Mouse (Mus musculus): Measurements from ENCODE around the gene Lims1. TPM values are rescaled to one million over a fixed set of nuclear protein-coding genes. Genes with fewer than 3 reads are reported as not detected.

The Lims1 gene
- polyA plus RNA-seq, 1 experiment from 2014 or later, result 124 TPM

DNA sequence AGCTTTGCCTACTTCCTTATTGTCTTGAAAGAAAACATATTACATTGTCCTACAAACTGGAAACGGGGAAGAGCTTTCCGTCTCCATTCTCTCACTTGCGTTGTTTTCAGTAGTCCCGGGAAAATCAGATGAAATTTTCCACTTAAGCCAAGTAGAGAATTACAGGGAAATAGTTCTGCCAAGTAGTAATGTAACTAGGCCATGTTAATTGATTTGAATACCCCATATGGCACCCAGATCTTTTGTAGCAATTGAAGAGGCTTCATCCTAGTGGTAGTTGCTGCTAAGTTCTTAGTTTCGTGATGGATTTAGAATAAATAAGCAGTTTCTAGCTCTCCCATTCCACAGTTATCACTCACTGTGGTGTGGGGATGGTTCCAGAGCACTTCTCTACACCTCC lies 62.4 kb downstream of the Lims1 start:
- no peaks in the 10 kb centered on the region for H3K27me3 ChIP-seq (replicated peaks; ENCODE audit: control insufficient read depth, insufficient read depth, low read length)
- no peak overlapping the region for H3K4me3 ChIP-seq (ENCODE audit: low read length)
- no peak for ATAC-seq
- no peak overlapping the region for H3K27ac ChIP-seq (ENCODE audit: low read length)
- no peak overlapping the region for H3K4me2 ChIP-seq (ENCODE audit: low read depth, low read length)
- no peaks in the 10 kb centered on the region for H3K36me3 ChIP-seq (ENCODE audit: control insufficient read depth, insufficient read depth, low read length)
- peaks cover 16% of the 10 kb centered on the region for H3K4me1 ChIP-seq (ENCODE audit: control insufficient read depth, insufficient read depth, low read length)
- 82% methylated on average over 5 of the region's 5 CpGs for WGBS
- no peaks in the 10 kb centered on the region for H3K9me3 ChIP-seq (ENCODE audit: control insufficient read depth, low read length)
- no peak overlapping the region for H3K9ac ChIP-seq (ENCODE audit: low read depth, low read length)

DNA sequence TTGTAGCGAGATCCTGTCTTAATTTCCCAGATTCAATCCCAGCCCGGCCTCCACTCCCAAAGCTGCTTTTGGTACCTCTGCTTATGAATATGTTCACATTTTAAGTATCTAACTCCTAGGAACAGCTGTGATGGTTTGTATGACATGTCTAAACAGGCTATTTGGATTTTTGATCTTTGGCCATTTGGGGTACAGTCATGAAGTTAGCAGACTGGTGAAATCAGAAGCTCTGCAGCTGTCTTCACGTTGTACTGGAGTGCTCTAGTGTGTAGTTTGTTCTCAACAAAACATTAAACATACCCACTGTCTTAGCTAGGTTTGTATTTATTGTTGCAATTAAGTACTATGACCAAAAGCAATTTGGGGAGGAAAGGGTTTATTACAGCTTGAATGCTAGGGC lies 63.7 kb downstream of the Lims1 start:
- H3K4me1 ChIP-seq (ENCODE audit: control insufficient read depth, insufficient read depth, low read length), result peaks cover 13% of the 10 kb centered on the region
- no peak overlapping the region for H3K27ac ChIP-seq (ENCODE audit: low read length)
- no peaks in the 10 kb centered on the region for H3K27me3 ChIP-seq (replicated peaks; ENCODE audit: control insufficient read depth, insufficient read depth, low read length)
- H3K36me3 ChIP-seq (ENCODE audit: control insufficient read depth, insufficient read depth, low read length), result no peaks in the 10 kb centered on the region
- no peaks in the 10 kb centered on the region for H3K9me3 ChIP-seq (ENCODE audit: control insufficient read depth, low read length)
- 76% methylated on average over 3 of the region's 3 CpGs for WGBS
- no peak overlapping the region for H3K4me2 ChIP-seq (ENCODE audit: low read depth, low read length)
- H3K4me3 ChIP-seq (ENCODE audit: low read length), result no peak overlapping the region
- H3K9ac ChIP-seq (ENCODE audit: low read depth, low read length), result no peak overlapping the region
- ATAC-seq, result no peak

DNA sequence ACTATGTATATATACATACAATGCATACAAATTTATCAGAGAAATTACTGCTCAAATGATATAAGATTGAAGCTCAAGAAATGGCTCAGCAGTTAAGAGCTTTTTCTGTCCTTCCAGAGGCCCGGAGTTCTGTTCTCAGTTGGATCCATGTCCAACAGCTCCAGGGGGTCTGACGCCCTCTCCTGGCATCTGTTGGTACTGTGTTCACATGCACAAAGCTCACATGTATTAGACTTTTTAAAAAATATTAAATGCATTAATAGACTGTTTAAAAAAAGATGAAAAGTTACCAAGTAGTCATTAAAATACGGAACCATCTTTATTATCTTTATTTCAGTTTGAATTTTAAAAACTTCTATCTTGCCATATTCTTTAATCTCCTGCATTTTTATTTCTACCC lies 65.4 kb downstream of the Lims1 start:
- no peaks in the 10 kb centered on the region for H3K9me3 ChIP-seq (ENCODE audit: control insufficient read depth, low read length)
- H3K4me1 ChIP-seq (ENCODE audit: control insufficient read depth, insufficient read depth, low read length), result peaks cover 17% of the 10 kb centered on the region
- H3K4me2 ChIP-seq (ENCODE audit: low read depth, low read length), result no peak overlapping the region
- ATAC-seq, result no peak
- H3K27ac ChIP-seq (ENCODE audit: low read length), result no peak overlapping the region
- WGBS, result 84% methylated on average over 3 of the region's 3 CpGs
- no peaks in the 10 kb centered on the region for H3K27me3 ChIP-seq (replicated peaks; ENCODE audit: control insufficient read depth, insufficient read depth, low read length)
- H3K9ac ChIP-seq (ENCODE audit: low read depth, low read length), result no peak overlapping the region
- no peaks in the 10 kb centered on the region for H3K36me3 ChIP-seq (ENCODE audit: control insufficient read depth, insufficient read depth, low read length)
- H3K4me3 ChIP-seq (ENCODE audit: low read length), result no peak overlapping the region

DNA sequence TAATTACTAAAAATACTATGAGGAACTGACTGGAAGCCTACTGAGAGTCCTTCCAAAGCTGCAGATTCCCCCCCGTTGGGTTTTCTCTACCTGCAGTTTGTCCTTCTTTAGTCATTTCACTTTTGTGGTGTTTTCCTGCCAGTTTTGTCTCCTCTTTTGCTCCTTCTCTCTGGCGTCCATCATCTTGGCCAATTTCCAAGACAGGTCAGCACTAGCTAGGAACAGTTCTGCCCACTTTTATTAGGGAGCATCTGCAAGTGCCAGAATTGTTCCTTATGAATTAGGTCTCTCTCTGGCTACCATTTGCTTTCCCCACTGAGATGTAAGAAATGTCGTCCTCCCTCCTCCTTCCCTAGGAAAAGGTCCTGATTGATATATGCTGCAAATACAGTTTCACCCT lies 65.9 kb downstream of the Lims1 start:
- H3K36me3 ChIP-seq (ENCODE audit: control insufficient read depth, insufficient read depth, low read length), result no peaks in the 10 kb centered on the region
- no peaks in the 10 kb centered on the region for H3K9me3 ChIP-seq (ENCODE audit: control insufficient read depth, low read length)
- H3K4me2 ChIP-seq (ENCODE audit: low read depth, low read length), result no peak overlapping the region
- peaks cover 18% of the 10 kb centered on the region for H3K4me1 ChIP-seq (ENCODE audit: control insufficient read depth, insufficient read depth, low read length)
- no peak overlapping the region for H3K27ac ChIP-seq (ENCODE audit: low read length)
- no peaks in the 10 kb centered on the region for H3K27me3 ChIP-seq (replicated peaks; ENCODE audit: control insufficient read depth, insufficient read depth, low read length)
- 70% methylated on average over 3 of the region's 3 CpGs for WGBS
- H3K9ac ChIP-seq (ENCODE audit: low read depth, low read length), result no peak overlapping the region
- no peak for ATAC-seq
- no peak overlapping the region for H3K4me3 ChIP-seq (ENCODE audit: low read length)

DNA sequence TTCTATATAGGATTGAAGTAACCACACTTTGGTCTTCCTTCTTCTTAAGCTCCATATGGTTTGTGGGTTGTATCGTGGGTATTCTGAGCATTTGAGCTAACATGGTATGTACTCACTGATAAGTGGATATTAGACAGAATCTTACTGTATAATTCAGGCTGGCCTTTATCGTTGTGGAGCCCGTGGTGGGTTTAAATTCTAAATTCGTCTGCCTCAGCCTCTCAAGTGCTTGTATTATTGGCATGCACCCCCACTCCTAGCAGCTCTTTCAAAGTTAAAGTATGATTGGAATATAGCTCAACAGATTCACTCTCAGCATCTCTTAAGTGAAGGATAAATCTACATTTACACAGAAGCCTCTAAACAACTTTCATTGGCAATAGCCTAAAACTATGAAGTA lies 69.2 kb downstream of the Lims1 start:
- WGBS, result 77% methylated on average over 4 of the region's 4 CpGs
- Histone ChIP-seq H3K4me2 (ENCODE audit: low read depth, low read length) (no peak overlapping the region), H3K36me3 (ENCODE audit: control insufficient read depth, insufficient read depth, low read length) (no peaks in the 10 kb centered on the region), H3K27me3 (replicated peaks; ENCODE audit: control insufficient read depth, insufficient read depth, low read length) (no peaks in the 10 kb centered on the region), H3K4me3 (ENCODE audit: low read length) (no peak overlapping the region), H3K9ac (ENCODE audit: low read depth, low read length) (no peak overlapping the region), H3K9me3 (ENCODE audit: control insufficient read depth, low read length) (no peaks in the 10 kb centered on the region), H3K4me1 (ENCODE audit: control insufficient read depth, insufficient read depth, low read length) (peaks cover 17% of the 10 kb centered on the region), H3K27ac (ENCODE audit: low read length) (no peak overlapping the region)
- ATAC-seq, result no peak

DNA sequence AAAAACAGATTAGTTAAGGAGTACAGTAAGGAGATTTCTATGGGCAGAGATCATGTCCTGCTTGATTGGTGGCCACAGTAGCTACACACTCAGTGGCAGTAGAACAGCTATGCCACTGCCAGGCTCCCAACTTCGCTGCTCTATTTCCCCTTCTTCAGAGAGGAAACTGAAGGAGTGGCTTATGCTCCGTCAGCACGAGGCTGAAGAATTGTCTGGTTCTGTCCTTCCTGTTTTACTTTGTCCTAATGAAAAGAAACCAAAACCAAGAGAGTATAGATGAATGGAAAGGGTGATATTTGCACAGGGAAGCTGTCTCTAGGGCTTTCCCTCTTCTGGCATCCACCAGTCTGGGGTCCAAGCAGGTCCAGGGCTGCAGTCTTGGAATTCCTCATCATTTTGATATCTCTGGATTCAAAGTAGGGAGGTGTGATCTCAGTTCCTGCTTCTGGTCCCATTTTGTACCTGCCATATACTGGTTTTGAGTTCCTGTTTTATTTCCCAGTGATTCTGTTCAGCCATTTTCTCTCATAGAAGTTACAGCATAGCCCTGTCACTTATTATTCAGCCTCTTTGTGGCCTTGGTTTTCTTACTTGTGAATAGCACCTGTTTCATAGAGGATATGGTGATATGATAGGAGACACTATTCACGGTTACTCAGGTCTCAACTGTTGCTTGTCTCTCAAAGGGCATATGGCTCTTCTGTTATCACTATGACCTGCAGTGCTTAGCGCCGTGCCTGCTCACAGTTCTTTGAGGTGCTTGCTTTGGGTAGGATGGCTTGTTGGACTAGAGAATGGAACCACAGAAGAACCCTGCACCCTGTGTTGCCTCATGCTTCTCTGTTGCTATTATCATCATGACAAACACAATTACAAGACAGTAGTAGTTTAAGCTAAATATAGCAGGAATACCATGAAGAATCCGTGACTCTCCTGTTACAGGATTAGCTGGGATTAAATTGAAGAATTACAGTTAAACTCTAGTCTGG lies 70.1 kb downstream of the Lims1 start:
- WGBS, result 68% methylated on average over 7 of the region's 7 CpGs

DNA sequence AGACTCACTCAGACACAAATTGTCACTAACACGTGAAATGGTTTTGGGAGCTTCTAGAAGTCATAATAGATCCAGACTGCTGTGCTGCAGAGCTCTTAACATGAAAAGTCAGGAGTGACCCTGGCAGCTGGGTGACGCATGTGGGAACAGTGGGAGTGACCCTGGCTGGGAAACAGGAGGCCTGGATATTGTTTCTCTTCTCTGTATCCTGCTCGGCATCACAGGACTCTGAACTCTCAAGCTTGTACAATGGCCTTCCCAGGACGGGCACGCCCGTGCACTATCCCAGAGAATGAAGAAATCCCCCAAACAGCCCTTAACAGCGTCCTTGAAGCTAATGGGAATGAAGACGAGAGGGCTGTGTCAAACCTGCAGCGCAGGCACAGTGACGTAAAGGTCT lies 70.9 kb downstream of the Lims1 start:
- WGBS, result 41% methylated on average over 10 of the region's 10 CpGs
- Histone ChIP-seq H3K9ac (ENCODE audit: low read depth, low read length) (no peak overlapping the region), H3K4me3 (ENCODE audit: low read length) (no peak overlapping the region), H3K9me3 (ENCODE audit: control insufficient read depth, low read length) (no peaks in the 10 kb centered on the region), H3K4me1 (ENCODE audit: control insufficient read depth, insufficient read depth, low read length) (peaks cover 17% of the 10 kb centered on the region), H3K36me3 (ENCODE audit: control insufficient read depth, insufficient read depth, low read length) (no peaks in the 10 kb centered on the region), H3K27ac (ENCODE audit: low read length) (peak overlapping the region; percentile 23; the same call in 1 of the 2 replicates), H3K4me2 (ENCODE audit: low read depth, low read length) (no peak overlapping the region), H3K27me3 (replicated peaks; ENCODE audit: control insufficient read depth, insufficient read depth, low read length) (no peaks in the 10 kb centered on the region)
- peak; percentile 95 for ATAC-seq

More for the DNA sequence above, 70.1 kb downstream of the Lims1 start:
- Histone ChIP-seq H3K4me1 (ENCODE audit: control insufficient read depth, insufficient read depth, low read length) (peaks cover 17% of the 10 kb centered on the region), H3K27me3 (replicated peaks; ENCODE audit: control insufficient read depth, insufficient read depth, low read length) (no peaks in the 10 kb centered on the region), H3K9me3 (ENCODE audit: control insufficient read depth, low read length) (no peaks in the 10 kb centered on the region), H3K27ac (ENCODE audit: low read length) (peak overlapping the region; percentile 2; the same call in 1 of the 2 replicates), H3K36me3 (ENCODE audit: control insufficient read depth, insufficient read depth, low read length) (no peaks in the 10 kb centered on the region), H3K4me2 (ENCODE audit: low read depth, low read length) (no peak overlapping the region; the same call in 1 of the 2 replicates), H3K4me3 (ENCODE audit: low read length) (no peak overlapping the region), H3K9ac (ENCODE audit: low read depth, low read length) (no peak overlapping the region)
- ATAC-seq, result peak; percentile 36

DNA sequence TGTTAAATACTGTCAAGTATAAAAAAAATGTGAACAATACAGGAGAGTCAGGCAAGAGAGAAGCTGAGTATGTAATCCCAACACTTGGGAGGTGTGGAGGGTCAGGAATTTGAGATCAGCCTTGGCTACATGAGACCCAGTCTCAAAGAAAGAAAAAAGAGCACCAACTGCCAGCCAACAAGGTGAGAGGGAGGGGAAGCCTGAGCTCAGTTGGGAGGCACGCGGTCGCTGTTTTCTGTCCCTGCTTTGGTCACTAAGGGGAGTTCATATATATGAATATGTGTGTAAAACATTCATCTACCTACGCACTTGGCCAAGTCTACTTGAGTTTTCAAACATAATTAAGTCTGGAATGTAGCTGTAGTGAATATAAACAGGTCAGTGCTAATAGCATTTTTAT lies 72.0 kb downstream of the Lims1 start:
- H3K9ac ChIP-seq (ENCODE audit: low read depth, low read length), result no peak overlapping the region
- WGBS, result 94% methylated on average over 4 of the region's 4 CpGs
- no peaks in the 10 kb centered on the region for H3K27me3 ChIP-seq (replicated peaks; ENCODE audit: control insufficient read depth, insufficient read depth, low read length)
- H3K4me1 ChIP-seq (ENCODE audit: control insufficient read depth, insufficient read depth, low read length), result peaks cover 17% of the 10 kb centered on the region
- ATAC-seq, result no peak
- H3K4me3 ChIP-seq (ENCODE audit: low read length), result no peak overlapping the region
- no peak overlapping the region for H3K27ac ChIP-seq (ENCODE audit: low read length)
- no peaks in the 10 kb centered on the region for H3K36me3 ChIP-seq (ENCODE audit: control insufficient read depth, insufficient read depth, low read length)
- no peak overlapping the region for H3K4me2 ChIP-seq (ENCODE audit: low read depth, low read length)
- H3K9me3 ChIP-seq (ENCODE audit: control insufficient read depth, low read length), result no peaks in the 10 kb centered on the region

DNA sequence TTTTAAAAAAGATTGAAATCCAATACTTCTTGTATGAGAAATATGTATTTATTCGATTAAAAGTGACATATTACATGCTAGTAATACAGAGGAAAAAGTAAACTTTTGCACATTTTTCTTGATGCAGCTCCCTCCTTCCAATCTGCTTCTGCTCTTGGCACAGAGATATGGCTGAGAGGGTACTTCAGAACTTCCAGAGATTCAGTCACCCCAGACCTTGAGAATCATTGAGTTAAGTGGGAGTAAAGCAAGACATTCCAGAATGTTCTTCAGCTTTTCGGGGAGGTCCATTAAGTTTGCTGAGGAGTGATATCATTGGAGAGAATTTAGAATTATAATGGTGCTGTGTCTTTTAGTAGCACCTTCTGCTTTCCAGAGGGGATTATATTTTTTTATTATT lies 72.5 kb downstream of the Lims1 start:
- H3K9me3 ChIP-seq (ENCODE audit: control insufficient read depth, low read length), result no peaks in the 10 kb centered on the region
- 87% methylated on average over 2 of the region's 2 CpGs for WGBS
- no peaks in the 10 kb centered on the region for H3K36me3 ChIP-seq (ENCODE audit: control insufficient read depth, insufficient read depth, low read length)
- no peaks in the 10 kb centered on the region for H3K27me3 ChIP-seq (replicated peaks; ENCODE audit: control insufficient read depth, insufficient read depth, low read length)
- H3K27ac ChIP-seq (ENCODE audit: low read length), result no peak overlapping the region
- no peak for ATAC-seq
- H3K4me2 ChIP-seq (ENCODE audit: low read depth, low read length), result no peak overlapping the region
- H3K4me3 ChIP-seq (ENCODE audit: low read length), result no peak overlapping the region
- H3K9ac ChIP-seq (ENCODE audit: low read depth, low read length), result no peak overlapping the region
- H3K4me1 ChIP-seq (ENCODE audit: control insufficient read depth, insufficient read depth, low read length), result peaks cover 17% of the 10 kb centered on the region

All from intestine, embryonic 16.5 days (tissue).